Mouse (Mus musculus): ENCODE data around the gene Pde2a. TPM values are rescaled to one million over a fixed set of nuclear protein-coding genes. Genes with fewer than 3 reads are reported as not detected.
"Not testable (repeated sequence)": the region's sequence is repeated elsewhere in the genome, so short reads cannot be mapped to it uniquely, and the experiment has no call there.

The Pde2a gene
- total RNA-seq, 2 experiments from 2014 or later: 17.6 to 22.7 TPM

- no peak for DNase-seq
- intact Hi-C loops (cut with DNase I): no loop called here
Observed at GRCm38 (mm10) chr7:101549266-101549665, 127.8 kb downstream of the Pde2a start.

GRCm38 (mm10) chr7:101550686-101551485 is 129.4 kb downstream of the Pde2a start:
- intact Hi-C loops (cut with DNase I): no loop called here
- DNase-seq: no peak

GRCm38 (mm10) chr7:101551530-101551929 is 130.0 kb downstream of the Pde2a start:
- DNase-seq: no peak
- intact Hi-C loops (cut with DNase I): no loop called here

GRCm38 (mm10) chr7:101555473-101555872 is 134.0 kb downstream of the Pde2a start:
- DNase-seq; intact Hi-C loops (cut with DNase I): not testable (repeated sequence)

- DNase-seq: no peak
- intact Hi-C loops (cut with DNase I): no loop called here
Observed at GRCm38 (mm10) chr7:101557391-101557790, 135.9 kb downstream of the Pde2a start.

GRCm38 (mm10) chr7:101559393-101559792 is 137.9 kb downstream of the Pde2a start:
- intact Hi-C loops (cut with DNase I); DNase-seq: not testable (repeated sequence)

Small RNAs within 50 kb of the gene (microRNA-seq; reads per million reads assigned to microRNA genes)
- gene Mir139: 8,877 to 10,133 reads per million in 2 experiments

Other genes starting within 250 kb of the Pde2a start
- gene Atg16l2, start 119.4 kb upstream of the Pde2a start, total RNA-seq (2021): 1 to 10 TPM; 6.0 to 6.4 TPM
- 10 to 100 TPM; 39.2 to 44.1 TPM for gene Stard10, start 104.6 kb upstream of the Pde2a start, total RNA-seq (2021)
- gene Arap1, start 73.6 kb upstream of the Pde2a start, total RNA-seq (2021): 10 to 100 TPM; 15.6 to 25.5 TPM
- 1 to 10 TPM in 1 of 2 experiments, not detected in 1; 2.1 TPM for gene Gm45837, start 10.8 kb upstream of the Pde2a start, total RNA-seq (2021)
- not detected for gene Art2b, start 163.9 kb downstream of the Pde2a start, total RNA-seq (2021)
- gene Clpb, start 241.9 kb downstream of the Pde2a start, total RNA-seq (2021): 10 to 100 TPM; 48.6 to 50.9 TPM

Data from gastrocnemius, postnatal 36 days (tissue).